Mouse (Mus musculus) hindbrain, embryonic 12.5 days (tissue): ENCODE data around the gene Atp1b1. TPM values are rescaled to one million over a fixed set of nuclear protein-coding genes. Genes with fewer than 3 reads are reported as not detected.
A peak's percentile ranks its signal among the peaks of the same experiment; 100 is the strongest.

Source experiments
- ATAC-seq: fragments of 200-750 bp; cut with Nextera tagmentation; 2 replicates; pipeline ENCODE4 v1.8.0; 2017; ENCODE audit warnings: moderate TSS enrichment; ENCODE audit not compliant: low FRiP score
- H3K27ac ChIP-seq: fragments of 300-500 bp; sonication (generic); 2 replicates; pipeline ENCODE4 v1.5.1; 2016; ENCODE audit warnings: mild to moderate bottlenecking
- H3K27me3 ChIP-seq: fragments of 300-500 bp; sonication (generic); 2 replicates; pipeline ENCODE4 v1.6.1; 2016; ENCODE audit warnings: mild to moderate bottlenecking
- H3K36me3 ChIP-seq: fragments of 300-500 bp; sonication (generic); 2 replicates; pipeline ENCODE4 v1.6.1; 2016; ENCODE audit warnings: mild to moderate bottlenecking
- H3K4me1 ChIP-seq: fragments of 300-500 bp; sonication (generic); 2 replicates; pipeline ENCODE4 v1.6.1; 2016
- H3K4me2 ChIP-seq: fragments of 300-500 bp; sonication (generic); replicated peaks from 2 replicates; pipeline ENCODE4 v1.6.1; 2016; ENCODE audit warnings: mild to moderate bottlenecking
- H3K4me3 ChIP-seq: fragments of 300-500 bp; sonication (generic); 2 replicates; pipeline ENCODE4 v1.5.1; 2016; ENCODE audit warnings: mild to moderate bottlenecking
- H3K9ac ChIP-seq: fragments of 300-500 bp; sonication (generic); 2 replicates; pipeline ENCODE4 v1.6.1; 2016; ENCODE audit warnings: mild to moderate bottlenecking, moderate library complexity
- H3K9me3 ChIP-seq: fragments of 300-500 bp; sonication (generic); replicated peaks from 2 replicates; pipeline ENCODE4 v1.6.1; 2016; ENCODE audit warnings: mild to moderate bottlenecking
- WGBS: fragments of 180-500 bp; shearing (Covaris S2); methylation state at CpG from one replicate; pipeline ENCODE4 v1.1.7; 2016; 5-methylcytosine and 5-hydroxymethylcytosine counted together
- polyA plus RNA-seq: library from polyadenylated mRNA; unstranded; fragments of >200 nt; fragmentation: Nextera tagmentation; extraction: Ambion mirVana; gene quantifications from 2 replicates; pipeline ENCODE4 v1.2.1, GENCODE M21; 2016

Gene Atp1b1
- polyA plus RNA-seq, 1 experiment from 2014 or later = 61.7 TPM

- 89% methylated on average over 7 of the region's 7 CpGs for WGBS
- H3K9ac ChIP-seq = no peak overlapping the region
- no peaks in the 10 kb centered on the region for H3K27me3 ChIP-seq
- no peak for ATAC-seq
- no peak overlapping the region for H3K27ac ChIP-seq
- no peak overlapping the region for H3K4me3 ChIP-seq
- H3K4me2 ChIP-seq = no peak overlapping the region
- H3K9me3 ChIP-seq = no peaks in the 10 kb centered on the region
- no peaks in the 10 kb centered on the region for H3K36me3 ChIP-seq
- no peaks in the 10 kb centered on the region for H3K4me1 ChIP-seq
These were observed 31.9 kb downstream of the Atp1b1 start for GRCm38 (mm10) chr1:164426227-164426626.

GRCm38 (mm10) chr1:164420623-164421354, 37.4 kb downstream of the Atp1b1 start:
- no peak for ATAC-seq

GRCm38 (mm10) chr1:164419401-164419800, 38.8 kb downstream of the Atp1b1 start:
- Histone ChIP-seq H3K27ac (no peak overlapping the region), H3K9me3 (no peaks in the 10 kb centered on the region), H3K4me1 (no peaks in the 10 kb centered on the region), H3K9ac (no peak overlapping the region), H3K4me3 (no peak overlapping the region), H3K27me3 (no peaks in the 10 kb centered on the region), H3K36me3 (no peaks in the 10 kb centered on the region), H3K4me2 (no peak overlapping the region)
- 96% methylated on average over 8 of the region's 8 CpGs for WGBS
- no peak for ATAC-seq

More at GRCm38 (mm10) chr1:164420623-164421354, 37.4 kb downstream of the Atp1b1 start:
- no peaks in the 10 kb centered on the region for H3K36me3 ChIP-seq
- no peaks in the 10 kb centered on the region for H3K4me1 ChIP-seq
- H3K4me2 ChIP-seq = no peak overlapping the region
- H3K9me3 ChIP-seq = no peaks in the 10 kb centered on the region
- no peak overlapping the region for H3K4me3 ChIP-seq
- no peak overlapping the region for H3K27ac ChIP-seq
- 91% methylated on average over 6 of the region's 6 CpGs for WGBS
- no peak overlapping the region for H3K9ac ChIP-seq
- no peaks in the 10 kb centered on the region for H3K27me3 ChIP-seq

- no peaks in the 10 kb centered on the region for H3K4me1 ChIP-seq
- 72% methylated on average over 10 of the region's 10 CpGs for whole genome bisulfite sequencing
- no peak for ATAC-seq
These were observed 39.8 kb downstream of the Atp1b1 start for GRCm38 (mm10) chr1:164418320-164418719.

GRCm38 (mm10) chr1:164417604-164418003, 40.6 kb downstream of the Atp1b1 start:
- ATAC-seq = no peak
- Histone ChIP-seq H3K27me3 (no peaks in the 10 kb centered on the region), H3K4me3 (no peak overlapping the region), H3K36me3 (no peaks in the 10 kb centered on the region), H3K4me1 (no peaks in the 10 kb centered on the region), H3K4me2 (no peak overlapping the region), H3K27ac (no peak overlapping the region), H3K9ac (no peak overlapping the region), H3K9me3 (no peaks in the 10 kb centered on the region)
- 80% methylated on average over 3 of the region's 3 CpGs for WGBS

More at GRCm38 (mm10) chr1:164418320-164418719, 39.8 kb downstream of the Atp1b1 start:
- Histone ChIP-seq H3K4me3 (no peak overlapping the region), H3K9ac (no peak overlapping the region), H3K27ac (no peak overlapping the region), H3K9me3 (no peaks in the 10 kb centered on the region), H3K27me3 (no peaks in the 10 kb centered on the region), H3K4me2 (no peak overlapping the region), H3K36me3 (no peaks in the 10 kb centered on the region)

GRCm38 (mm10) chr1:164416692-164417394, 41.3 kb downstream of the Atp1b1 start:
- Histone ChIP-seq H3K4me2 (no peak overlapping the region), H3K4me1 (no peaks in the 10 kb centered on the region), H3K9ac (no peak overlapping the region), H3K4me3 (no peak overlapping the region), H3K27ac (no peak overlapping the region), H3K36me3 (no peaks in the 10 kb centered on the region), H3K27me3 (no peaks in the 10 kb centered on the region), H3K9me3 (no peaks in the 10 kb centered on the region)
- ATAC-seq = no peak
- 86% methylated on average over 12 of the region's 12 CpGs for WGBS

GRCm38 (mm10) chr1:164415347-164415751, 42.8 kb downstream of the Atp1b1 start:
- WGBS = 72% methylated on average over 2 of the region's 2 CpGs
- no peak for ATAC-seq
- no peak overlapping the region for H3K4me3 ChIP-seq
- no peaks in the 10 kb centered on the region for H3K4me1 ChIP-seq
- H3K9ac ChIP-seq = no peak overlapping the region
- no peak overlapping the region for H3K4me2 ChIP-seq
- H3K36me3 ChIP-seq = no peaks in the 10 kb centered on the region
- H3K27me3 ChIP-seq = no peaks in the 10 kb centered on the region
- no peak overlapping the region for H3K27ac ChIP-seq
- H3K9me3 ChIP-seq = no peaks in the 10 kb centered on the region

- no peaks in the 10 kb centered on the region for H3K36me3 ChIP-seq
- no peak overlapping the region for H3K4me3 ChIP-seq
- H3K27me3 ChIP-seq = no peaks in the 10 kb centered on the region
- H3K4me2 ChIP-seq = no peak overlapping the region
- no peaks in the 10 kb centered on the region for H3K9me3 ChIP-seq
- H3K4me1 ChIP-seq = no peaks in the 10 kb centered on the region
- ATAC-seq = no peak
- 93% methylated on average over 11 of the region's 11 CpGs for WGBS
- H3K27ac ChIP-seq = no peak overlapping the region
- no peak overlapping the region for H3K9ac ChIP-seq
These were observed 44.5 kb downstream of the Atp1b1 start for GRCm38 (mm10) chr1:164413608-164414007.

GRCm38 (mm10) chr1:164412906-164413305, 45.2 kb downstream of the Atp1b1 start:
- H3K27ac ChIP-seq = no peak overlapping the region
- no peak for ATAC-seq
- H3K4me3 ChIP-seq = no peak overlapping the region

GRCm38 (mm10) chr1:164411306-164411705, 46.8 kb downstream of the Atp1b1 start:
- Histone ChIP-seq H3K27me3 (no peaks in the 10 kb centered on the region), H3K36me3 (no peaks in the 10 kb centered on the region), H3K27ac (no peak overlapping the region), H3K4me3 (no peak overlapping the region), H3K4me2 (no peak overlapping the region), H3K9ac (no peak overlapping the region), H3K4me1 (0 out of 2 replicates have a peak, but pooled peaks cover 2% of the 10 kb centered on the region), H3K9me3 (no peaks in the 10 kb centered on the region)
- ATAC-seq = no peak
- WGBS = 82% methylated on average over 7 of the region's 7 CpGs

More at GRCm38 (mm10) chr1:164412906-164413305, 45.2 kb downstream of the Atp1b1 start:
- H3K27me3 ChIP-seq = no peaks in the 10 kb centered on the region
- H3K9ac ChIP-seq = no peak overlapping the region
- WGBS = 94% methylated on average over 9 of the region's 9 CpGs
- H3K36me3 ChIP-seq = no peaks in the 10 kb centered on the region
- no peaks in the 10 kb centered on the region for H3K4me1 ChIP-seq
- H3K9me3 ChIP-seq = no peaks in the 10 kb centered on the region
- H3K4me2 ChIP-seq = no peak overlapping the region

- no peak for ATAC-seq
- Histone ChIP-seq H3K9me3 (no peaks in the 10 kb centered on the region), H3K27ac (no peak overlapping the region), H3K4me3 (no peak overlapping the region), H3K27me3 (no peaks in the 10 kb centered on the region), H3K4me2 (no peak overlapping the region), H3K4me1 (0 out of 2 replicates have a peak, but pooled peaks cover 2% of the 10 kb centered on the region), H3K9ac (no peak overlapping the region), H3K36me3 (peaks cover 8% of the 10 kb centered on the region)
- WGBS = 30% methylated on average over 2 of the region's 2 CpGs
These were observed 49.5 kb downstream of the Atp1b1 start for GRCm38 (mm10) chr1:164408655-164409054.

- no peak overlapping the region for H3K9ac ChIP-seq
- H3K4me3 ChIP-seq = no peak overlapping the region
- no peaks in the 10 kb centered on the region for H3K27me3 ChIP-seq
- H3K36me3 ChIP-seq = peaks cover 22% of the 10 kb centered on the region
- WGBS = 46% methylated on average over 5 of the region's 5 CpGs
- peaks cover 8% of the 10 kb centered on the region; the same call in 1 of the 2 replicates for H3K9me3 ChIP-seq
- no peak overlapping the region for H3K4me2 ChIP-seq
- H3K4me1 ChIP-seq = 0 out of 2 replicates have a peak, but pooled peaks cover 2% of the 10 kb centered on the region
- no peak overlapping the region for H3K27ac ChIP-seq
- 0 out of 2 replicates have a peak, but pooled peaks have one; percentile 19 for ATAC-seq
These were observed 51.6 kb downstream of the Atp1b1 start for GRCm38 (mm10) chr1:164406506-164406905.
